Mouse (Mus musculus) spleen, postnatal 10 days (tissue): ENCODE measurements at regions not wholly inside any gene's neighbourhood (a gene's known extent, or its start where the extent isn't known, plus 50 kb on each side); places are given as distances from the start of the nearest gene placed in this dataset.

Experiments used
- DNase-seq, 2 experiments: peaks; one replicate each; pipeline ENCODE4 v3.0.0; 2021 to 2022; ENCODE audit warnings: low spot score in 2 of 2

- no peak for DNase-seq
These were observed 62.9 kb downstream of the Arrdc3 start for GRCm38 (mm10) chr13:80946034-80946433.

GRCm38 (mm10) chr13:80947705-80948104, 64.5 kb downstream of the Arrdc3 start:
- no peak for DNase-seq

GRCm38 (mm10) chr13:80949133-80949697, 66.0 kb downstream of the Arrdc3 start:
- no peak for DNase-seq

- DNase-seq = no peak
These were observed 67.1 kb downstream of the Arrdc3 start for GRCm38 (mm10) chr13:80950239-80950638.

- DNase-seq = no peak
These were observed 67.6 kb downstream of the Arrdc3 start for GRCm38 (mm10) chr13:80950803-80951202.

GRCm38 (mm10) chr13:80951327-80951726, 68.1 kb downstream of the Arrdc3 start:
- no peak for DNase-seq

- peak in 1 of 2 experiments; percentile 58 for DNase-seq
These were observed 69.7 kb downstream of the Arrdc3 start for GRCm38 (mm10) chr13:80952851-80953250.

GRCm38 (mm10) chr13:80954059-80954645, 71.0 kb downstream of the Arrdc3 start:
- no peak for DNase-seq

- no peak for DNase-seq
These were observed 73.8 kb downstream of the Arrdc3 start for GRCm38 (mm10) chr13:80956966-80957365.

- DNase-seq = no peak
These were observed 74.4 kb downstream of the Arrdc3 start for GRCm38 (mm10) chr13:80957419-80958139.

GRCm38 (mm10) chr13:80959763-80960162, 76.6 kb downstream of the Arrdc3 start:
- no peak for DNase-seq

GRCm38 (mm10) chr13:80961985-80962617, 78.9 kb downstream of the Arrdc3 start:
- DNase-seq = no peak

GRCm38 (mm10) chr13:80962789-80963590, 79.8 kb downstream of the Arrdc3 start:
- peak in 1 of 2 experiments; percentile 42 for DNase-seq

- DNase-seq = no peak
These were observed 80.4 kb downstream of the Arrdc3 start for GRCm38 (mm10) chr13:80963591-80963940.

GRCm38 (mm10) chr13:80971664-80972063, 88.5 kb downstream of the Arrdc3 start:
- no peak for DNase-seq

- DNase-seq = no peak
These were observed 91.2 kb downstream of the Arrdc3 start for GRCm38 (mm10) chr13:80974424-80974823.

GRCm38 (mm10) chr13:80977266-80977665, 94.1 kb downstream of the Arrdc3 start:
- no peak for DNase-seq

GRCm38 (mm10) chr13:80981201-80981600, 98.0 kb downstream of the Arrdc3 start:
- no peak for DNase-seq

GRCm38 (mm10) chr13:80986657-80987056, 103.5 kb downstream of the Arrdc3 start:
- no peak for DNase-seq

- no peak for DNase-seq
These were observed 106.6 kb downstream of the Arrdc3 start for GRCm38 (mm10) chr13:80989756-80990155.

- no peak for DNase-seq
These were observed 109.2 kb downstream of the Arrdc3 start for GRCm38 (mm10) chr13:80992342-80992741.
